ENCODE assay signal across 8 mouse cellular contexts in the genomic region with DNA sequence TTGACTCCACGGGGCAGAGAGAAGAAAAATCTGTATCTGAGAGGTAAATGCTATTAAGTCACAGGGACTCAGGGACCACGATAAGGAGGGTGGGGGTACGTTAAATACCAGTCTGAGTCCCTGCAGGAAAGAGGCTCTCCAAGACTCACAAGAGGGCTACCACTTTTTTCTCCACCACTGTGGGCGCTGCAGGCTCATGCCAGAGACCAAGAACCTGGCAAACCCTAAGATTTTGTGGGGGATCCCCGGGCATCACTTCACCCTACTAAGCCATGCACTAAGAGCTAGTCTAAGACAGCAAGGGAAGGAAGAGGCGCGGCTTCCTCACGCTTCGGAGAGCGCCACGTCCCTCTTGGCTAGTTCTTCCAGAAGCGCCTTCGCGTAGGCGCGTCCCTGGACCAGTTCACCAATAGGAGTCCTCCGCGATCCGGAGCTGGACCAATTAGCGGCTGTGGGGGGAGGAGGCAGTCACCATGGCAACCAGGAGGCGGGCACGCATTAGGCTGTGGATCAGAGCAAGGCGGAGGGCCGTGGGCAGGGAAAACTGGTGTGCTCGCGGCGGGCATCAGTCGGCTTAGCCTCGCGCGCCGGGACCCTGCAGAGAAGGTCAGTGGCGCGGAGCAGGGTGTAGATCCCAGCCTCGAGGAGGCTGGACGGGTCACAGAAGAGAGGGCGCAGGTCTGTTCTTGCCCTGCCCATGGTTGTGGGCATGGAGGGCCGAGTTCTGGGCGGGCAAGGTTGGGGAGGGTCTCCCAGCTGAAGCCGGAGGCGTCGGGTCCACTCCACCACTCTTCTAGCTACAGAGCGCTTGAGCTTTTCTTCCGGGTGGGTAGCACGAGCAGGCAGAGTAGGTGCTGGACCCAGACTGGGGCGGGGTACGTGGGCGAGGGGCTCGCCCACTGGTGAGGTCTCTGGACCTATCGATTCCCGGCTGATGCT. TPM values are rescaled to one million over a fixed set of nuclear protein-coding genes. Genes with fewer than 3 reads are reported as not detected.
DNase-seq lines count a peak whose midpoint lies in the region; ATAC-seq and TF ChIP-seq lines count a peak whose summit lies in the region.

A gene (plus strand): TSS at position 491 of the 939 bp plus-strand sequence.

- H3K4me3 ChIP-seq in gastrocnemius, adult 2 months: peak within 1 kb of the TSS; percentile 78
- H3K4me3 ChIP-seq in hindbrain, postnatal 0 days (ENCODE audit: low read length): peak within 1 kb of the TSS; percentile 87
- peak within 1 kb of the TSS; percentile 89 for H3K4me3 ChIP-seq in left cerebral cortex, adult 2 months

- DNase-seq in ZHBTc4 (ENCODE audit: low read depth, low spot score): peak; percentile 99
- DNase-seq in gastrocnemius, adult 2 months: peak; percentile 98
- DNase-seq in hindbrain, postnatal 0 days (ENCODE audit: low spot score): peak; percentile 99
- DNase-seq in left cerebral cortex, adult 2 months (ENCODE audit: extremely low spot score in 1 of 2, low spot score in 2 of 2): peak; percentile 98 to 99
- DNase-seq in right cerebral cortex, adult 2 months (ENCODE audit: low spot score in 2 of 2): peak; percentile 99 to 100
- peak; percentile 99 for DNase-seq in urinary bladder, postnatal 14 days (ENCODE audit: low spot score)

- H3K4me1 ChIP-seq in hindbrain, postnatal 0 days (ENCODE audit: insufficient read depth, low read length): no peaks in the 10 kb centered on the region

- peak within 1 kb of the TSS; percentile 85 for H3K27ac ChIP-seq in gastrocnemius, adult 2 months
- peak within 1 kb of the TSS; percentile 88 for H3K27ac ChIP-seq in hindbrain, postnatal 0 days
- peak within 1 kb of the TSS; percentile 92 for H3K27ac ChIP-seq in left cerebral cortex, adult 2 months

- ATAC-seq in common myeloid progenitor, adult 5-6 weeks (replicated peaks; ENCODE audit: low read depth, poor library complexity, severe bottlenecking): peak; percentile 100
- peak; percentile 100 for ATAC-seq in hindbrain, postnatal 0 days
- ATAC-seq in megakaryocyte, adult 5-6 weeks (ENCODE audit: poor library complexity, severe bottlenecking): peak; percentile 99

- intact Hi-C loops in gastrocnemius, adult 2 months (cut with DNase I): loop anchor here (10.0 kb wide), 1 partner anchor 169 kb away; a partner anchor contains a TSS
- intact Hi-C loops in left cerebral cortex, adult 2 months (cut with DNase I): loop anchor here (2.0 kb wide), 2 partner anchors 45 to 61 kb away; a partner anchor contains a TSS

- TF ChIP-seq CTCF in gastrocnemius, adult 2 months (IDR thresholded peaks at IDR 0.05): peak; percentile 20; the same call in 1 of the 2 replicates
- peak; percentile 45 for TF ChIP-seq CTCF in hindbrain, postnatal 0 days (IDR thresholded peaks at IDR 0.05; ENCODE audit: low read depth)
- peak; percentile 29 for TF ChIP-seq CTCF in left cerebral cortex, adult 2 months (IDR thresholded peaks at IDR 0.05)

- H3K4me2 ChIP-seq in hindbrain, postnatal 0 days (ENCODE audit: low read depth, low read length): peak within 1 kb of the TSS; percentile 87

- WGBS in hindbrain, postnatal 0 days: under 1% methylated on average over 48 of the region's 51 CpGs

- no peaks in the 10 kb centered on the region for H3K27me3 ChIP-seq in hindbrain, postnatal 0 days (ENCODE audit: insufficient read depth, low read length)

- no peaks in the 10 kb centered on the region for H3K36me3 ChIP-seq in hindbrain, postnatal 0 days (ENCODE audit: insufficient read depth, low read length)

- no peaks in the 10 kb centered on the region for H3K9me3 ChIP-seq in hindbrain, postnatal 0 days (ENCODE audit: low read length)

- peak within 1 kb of the TSS; percentile 86 for H3K9ac ChIP-seq in hindbrain, postnatal 0 days (replicated peaks; ENCODE audit: low read length)

RNA-seq across cellular contexts. Expression of the gene that starts here (rescaled TPM):
- 7.7 and 14.3 TPM in 2 replicates for total RNA-seq in common myeloid progenitor, adult 5-6 weeks (2017)
- 1 to 10 TPM; 3.9 to 7.7 TPM for total RNA-seq in gastrocnemius, adult 2 months (2021)
- 15.1 and 17.7 TPM in 2 replicates for total RNA-seq in hindbrain, postnatal 0 days (2014; rRNA removed)
- 36.7 and 37.5 TPM in 2 replicates for polyA plus RNA-seq in hindbrain, postnatal 0 days (2015; fragmentation: Nextera tagmentation; extraction: Ambion mirVana)
- 10 to 100 TPM; 22.0 to 22.3 TPM for total RNA-seq in left cerebral cortex, adult 2 months (2021)
- total RNA-seq in megakaryocyte, adult 5-6 weeks (2015): 60.7 and 77.1 TPM in 2 replicates
- 74.1 and 81.9 TPM in 2 replicates for total RNA-seq in megakaryocyte, adult 5-6 weeks (2017)

Comparison
In these comparisons a context has a peak if more than half of its experiments do, and no peak if none do; other contexts are left out.
1. Peak in every context shown above with its lines: DNase-seq, ATAC-seq, H3K4me3 ChIP-seq and H3K27ac ChIP-seq.